Mouse (Mus musculus) skeletal muscle tissue, adult 2 months (tissue): Measurements from ENCODE around the gene Zfp27.
"Not testable (repeated sequence)": the region's sequence is repeated elsewhere in the genome, so short reads cannot be mapped to it uniquely, and the experiment has no call there.

Experiments
- DNase-seq: peaks from one replicate; pipeline ENCODE4 v3.0.0-alpha.2; 2012; ENCODE audit warnings: low read depth, low spot score

Zfp27 gene

GRCm38 (mm10) chr7:29890501-29890900 is 15.9 kb downstream of the Zfp27 start:
- no peak for DNase-seq

GRCm38 (mm10) chr7:29880916-29881315 is 25.5 kb downstream of the Zfp27 start:
- no peak for DNase-seq

- no peak for DNase-seq
Observed at GRCm38 (mm10) chr7:29880056-29880455, 26.3 kb downstream of the Zfp27 start.

GRCm38 (mm10) chr7:29877561-29877960 is 28.8 kb downstream of the Zfp27 start:
- DNase-seq = not testable (repeated sequence)

- no peak for DNase-seq
Observed at GRCm38 (mm10) chr7:29874256-29874655, 32.1 kb downstream of the Zfp27 start.

- DNase-seq = no peak
Observed at GRCm38 (mm10) chr7:29861660-29862059, 44.7 kb downstream of the Zfp27 start.

GRCm38 (mm10) chr7:29859532-29860517 is 46.5 kb downstream of the Zfp27 start, which contains the start of gene Zfp420:
Zfp420 (plus strand) TSS chr7:29859979.
- DNase-seq = peak; percentile 78

- peak; percentile 55 for DNase-seq
Observed at GRCm38 (mm10) chr7:29853219-29853842, 53.0 kb downstream of the Zfp27 start, which contains the start of gene Zfp940. Zfp940 (minus strand) TSS chr7:29853669.

GRCm38 (mm10) chr7:29852831-29853218 is 53.5 kb downstream of the Zfp27 start:
- no peak for DNase-seq

GRCm38 (mm10) chr7:29844616-29845015 is 61.8 kb downstream of the Zfp27 start:
- no peak for DNase-seq
